Mouse (Mus musculus) hindbrain, embryonic 16.5 days (tissue): ENCODE measurements around the gene Stx8. TPM values are rescaled to one million over a fixed set of nuclear protein-coding genes. Genes with fewer than 3 reads are reported as not detected.

ENCODE experiments used
- ATAC-seq: fragments of 200-750 bp; cut with Nextera tagmentation; 2 replicates; pipeline ENCODE4 v1.8.0; 2017; ENCODE audit warnings: moderate TSS enrichment, moderate library complexity
- H3K27ac ChIP-seq: fragments of 300-500 bp; sonication (generic); 2 replicates; pipeline ENCODE4 v1.5.1; 2014; ENCODE audit warnings: low read depth, mild to moderate bottlenecking, control low read depth, low read length, moderate library complexity
- H3K27me3 ChIP-seq: fragments of 300-500 bp; sonication (generic); replicated peaks from 2 replicates; pipeline ENCODE4 v1.6.1; 2014; ENCODE audit warnings: low read length; ENCODE audit not compliant: control insufficient read depth, insufficient read depth
- H3K36me3 ChIP-seq: fragments of 300-500 bp; sonication (generic); 2 replicates; pipeline ENCODE4 v1.6.1; 2014; ENCODE audit warnings: mild to moderate bottlenecking, low read length, moderate library complexity, mixed read lengths; ENCODE audit not compliant: control insufficient read depth, insufficient read depth
- H3K4me1 ChIP-seq: fragments of 300-500 bp; sonication (generic); 2 replicates; pipeline ENCODE4 v1.6.1; 2014; ENCODE audit warnings: low read depth, low read length; ENCODE audit not compliant: control insufficient read depth, insufficient read depth
- H3K4me2 ChIP-seq: fragments of 300-500 bp; sonication (generic); 2 replicates; pipeline ENCODE4 v1.6.1; 2014; ENCODE audit warnings: mild to moderate bottlenecking, low read length, control low read depth, moderate library complexity
- H3K4me3 ChIP-seq: fragments of 300-500 bp; sonication (generic); 2 replicates; pipeline ENCODE4 v1.5.1; 2014; ENCODE audit warnings: mild to moderate bottlenecking, low read length, control low read depth, moderate library complexity
- H3K9ac ChIP-seq: fragments of 300-500 bp; sonication (generic); 2 replicates; pipeline ENCODE4 v1.6.1; 2014; ENCODE audit warnings: low read depth, mild to moderate bottlenecking, control low read depth, low read length, moderate library complexity
- H3K9me3 ChIP-seq: fragments of 300-500 bp; sonication (generic); 2 replicates; pipeline ENCODE4 v1.6.1; 2014; ENCODE audit warnings: mild to moderate bottlenecking, low read length, moderate library complexity; ENCODE audit not compliant: control insufficient read depth
- WGBS: fragments of 180-500 bp; shearing (Covaris S2); extraction: QIAGEN DNeasy Blood & Tissue Kit; methylation state at CpG from one replicate; pipeline ENCODE4 v1.1.7; 2014; 5-methylcytosine and 5-hydroxymethylcytosine counted together
- polyA plus RNA-seq: library from polyadenylated mRNA; unstranded; fragments of >200 nt; fragmentation: Nextera tagmentation; extraction: Ambion mirVana; gene quantifications from 2 replicates; pipeline ENCODE4 v1.2.1, GENCODE M21; 2015

The Stx8 gene
- polyA plus RNA-seq, 1 experiment from 2014 or later = 61.6 TPM

GRCm38 (mm10) chr11:68006216-68006789, 40.3 kb downstream of the Stx8 start:
- Histone ChIP-seq H3K4me3 (no peak overlapping the region), H3K9ac (no peak overlapping the region), H3K4me2 (no peak overlapping the region), H3K9me3 (no peaks in the 10 kb centered on the region), H3K27ac (no peak overlapping the region), H3K27me3 (no peaks in the 10 kb centered on the region), H3K4me1 (peaks cover 5% of the 10 kb centered on the region), H3K36me3 (no peaks in the 10 kb centered on the region)
- ATAC-seq = no peak
- 33% methylated on average over 8 of the region's 8 CpGs for WGBS

- WGBS = 51% methylated on average over 6 of the region's 6 CpGs
- no peaks in the 10 kb centered on the region for H3K36me3 ChIP-seq
- H3K9ac ChIP-seq = no peak overlapping the region
- H3K4me2 ChIP-seq = no peak overlapping the region
- H3K27me3 ChIP-seq = no peaks in the 10 kb centered on the region
- no peaks in the 10 kb centered on the region for H3K9me3 ChIP-seq
- H3K4me1 ChIP-seq = peaks cover 5% of the 10 kb centered on the region
- H3K27ac ChIP-seq = no peak overlapping the region
- no peak for ATAC-seq
- H3K4me3 ChIP-seq = no peak overlapping the region
Measured at GRCm38 (mm10) chr11:68007645-68008044, 41.7 kb downstream of the Stx8 start.

DNA sequence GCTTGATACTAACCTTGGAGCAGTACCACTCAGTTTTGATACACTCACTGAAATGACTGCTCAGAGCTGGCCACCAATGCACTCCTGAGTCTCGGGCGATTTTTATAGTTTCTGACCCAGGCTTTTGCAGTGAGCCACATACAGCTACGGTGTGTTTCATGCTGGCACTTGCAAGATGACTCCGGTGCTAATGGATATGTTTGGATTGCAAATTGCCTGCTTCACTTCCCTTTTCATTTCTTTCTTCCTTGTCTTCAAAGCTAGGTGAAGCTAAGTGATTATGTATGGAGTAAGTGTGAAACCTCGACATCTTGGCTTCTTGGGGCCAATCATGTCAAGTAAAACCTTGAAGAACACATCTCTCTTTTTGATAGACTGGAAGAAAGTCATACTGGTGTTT, 43.4 kb downstream of the Stx8 start:
- no peak for ATAC-seq
- Histone ChIP-seq H3K4me1 (peaks cover 5% of the 10 kb centered on the region), H3K27me3 (no peaks in the 10 kb centered on the region), H3K9ac (no peak overlapping the region), H3K4me3 (no peak overlapping the region), H3K9me3 (no peaks in the 10 kb centered on the region), H3K4me2 (no peak overlapping the region), H3K36me3 (no peaks in the 10 kb centered on the region), H3K27ac (no peak overlapping the region)
- WGBS = 80% methylated on average over 5 of the region's 5 CpGs

DNA sequence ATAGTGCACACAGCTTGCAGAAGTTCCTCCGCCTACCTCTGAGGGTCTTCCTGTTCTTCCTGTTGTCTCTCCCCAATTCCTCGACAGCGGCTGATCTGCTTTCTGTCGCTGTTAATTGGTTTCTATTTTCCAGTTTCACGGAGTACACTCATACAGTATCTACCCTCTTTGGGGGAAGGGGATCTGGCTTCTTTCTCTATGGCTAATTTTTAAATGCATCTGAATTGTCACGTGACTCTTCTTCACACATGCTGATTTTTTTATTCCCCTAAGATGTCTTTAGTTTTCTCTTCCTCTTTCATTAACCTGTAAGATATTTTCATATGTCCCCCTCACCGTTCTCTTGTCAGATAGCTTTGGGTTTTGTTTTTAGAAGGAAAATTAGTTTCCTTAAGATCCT, 46.2 kb downstream of the Stx8 start:
- Histone ChIP-seq H3K36me3 (no peaks in the 10 kb centered on the region), H3K9me3 (no peaks in the 10 kb centered on the region), H3K27ac (no peak overlapping the region), H3K4me1 (no peaks in the 10 kb centered on the region), H3K4me3 (no peak overlapping the region), H3K27me3 (no peaks in the 10 kb centered on the region), H3K4me2 (no peak overlapping the region), H3K9ac (no peak overlapping the region)
- ATAC-seq = no peak
- 88% methylated on average over 7 of the region's 7 CpGs for WGBS

DNA sequence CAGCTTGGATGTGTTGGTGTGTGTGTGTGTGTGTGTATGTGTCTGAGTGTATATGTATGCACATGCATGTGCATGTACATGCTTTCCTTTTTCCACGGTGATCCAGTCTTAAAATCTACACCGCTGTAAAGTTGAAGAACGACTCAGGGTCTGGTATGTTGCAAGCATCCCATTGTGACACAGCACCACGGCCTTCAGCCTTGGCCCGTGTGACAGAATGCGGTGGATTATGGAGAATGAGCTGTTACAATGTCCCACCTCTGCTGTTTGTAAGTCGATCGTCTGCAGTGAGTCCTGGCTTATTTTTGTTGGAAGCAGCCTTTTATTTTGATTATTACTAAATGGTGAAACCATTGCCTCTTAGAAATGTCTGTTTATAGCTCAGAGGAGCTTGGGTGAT, 52.2 kb downstream of the Stx8 start:
- Histone ChIP-seq H3K9me3 (no peaks in the 10 kb centered on the region), H3K4me1 (no peaks in the 10 kb centered on the region), H3K36me3 (no peaks in the 10 kb centered on the region), H3K9ac (no peak overlapping the region), H3K4me2 (no peak overlapping the region), H3K27me3 (no peaks in the 10 kb centered on the region), H3K27ac (no peak overlapping the region), H3K4me3 (no peak overlapping the region)
- WGBS = 87% methylated on average over 8 of the region's 8 CpGs
- ATAC-seq = no peak

GRCm38 (mm10) chr11:68019156-68019555, 53.2 kb downstream of the Stx8 start:
- Histone ChIP-seq H3K27ac (no peak overlapping the region), H3K4me3 (no peak overlapping the region)
- WGBS = 77% methylated on average over 11 of the region's 11 CpGs

GRCm38 (mm10) chr11:68021976-68022375, 56.0 kb downstream of the Stx8 start:
- Histone ChIP-seq H3K36me3 (no peaks in the 10 kb centered on the region), H3K9me3 (no peaks in the 10 kb centered on the region), H3K27ac (no peak overlapping the region), H3K4me1 (no peaks in the 10 kb centered on the region), H3K9ac (no peak overlapping the region), H3K27me3 (no peaks in the 10 kb centered on the region), H3K4me2 (no peak overlapping the region), H3K4me3 (no peak overlapping the region)
- 88% methylated on average over 7 of the region's 7 CpGs for WGBS
- ATAC-seq = no peak

More at GRCm38 (mm10) chr11:68019156-68019555, 53.2 kb downstream of the Stx8 start:
- Histone ChIP-seq H3K4me1 (no peaks in the 10 kb centered on the region), H3K36me3 (no peaks in the 10 kb centered on the region), H3K27me3 (no peaks in the 10 kb centered on the region), H3K4me2 (no peak overlapping the region), H3K9ac (no peak overlapping the region), H3K9me3 (no peaks in the 10 kb centered on the region)
- no peak for ATAC-seq

DNA sequence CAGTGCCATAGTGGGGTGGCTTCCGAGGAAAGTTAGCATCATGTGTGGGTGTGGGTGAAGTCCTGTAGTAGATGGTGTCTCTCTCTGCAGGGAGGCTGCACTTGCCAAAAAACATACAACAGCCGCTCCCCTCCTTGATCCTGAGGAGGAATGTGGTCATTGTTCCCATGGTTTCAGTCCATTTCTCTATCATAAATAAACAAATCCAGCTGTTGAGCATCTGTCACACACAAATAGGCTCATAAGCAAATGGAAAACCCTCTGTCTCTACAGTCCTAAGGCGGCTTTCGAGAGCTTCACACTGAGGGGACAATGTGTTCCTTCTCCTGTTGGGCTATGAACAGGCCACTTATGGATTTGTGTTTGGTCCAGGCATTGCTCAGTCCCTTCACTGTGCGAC, 56.9 kb downstream of the Stx8 start:
- ATAC-seq = no peak
- Histone ChIP-seq H3K4me2 (no peak overlapping the region), H3K27ac (no peak overlapping the region), H3K27me3 (no peaks in the 10 kb centered on the region), H3K9ac (no peak overlapping the region), H3K4me3 (no peak overlapping the region), H3K36me3 (no peaks in the 10 kb centered on the region), H3K9me3 (no peaks in the 10 kb centered on the region), H3K4me1 (no peaks in the 10 kb centered on the region)
- 86% methylated on average over 5 of the region's 5 CpGs for WGBS

GRCm38 (mm10) chr11:68023811-68024369, 57.9 kb downstream of the Stx8 start:
- no peak for ATAC-seq
- Histone ChIP-seq H3K9ac (no peak overlapping the region), H3K4me2 (no peak overlapping the region), H3K9me3 (no peaks in the 10 kb centered on the region), H3K27ac (no peak overlapping the region), H3K27me3 (no peaks in the 10 kb centered on the region), H3K36me3 (no peaks in the 10 kb centered on the region), H3K4me1 (no peaks in the 10 kb centered on the region), H3K4me3 (no peak overlapping the region)
- 89% methylated on average over 8 of the region's 8 CpGs for WGBS
